Mouse (Mus musculus) mammary gland, adult 2 months (tissue): ENCODE measurements around the gene Ints12. TPM values are rescaled to one million over a fixed set of nuclear protein-coding genes. Genes with fewer than 3 reads are reported as not detected.

Experiments used
- polyA plus RNA-seq: library from polyadenylated mRNA; depleted of rRNA; stranded (reverse); fragments of >200 nt; gene quantifications from 2 replicates; pipeline ENCODE4 v1.2.3, GENCODE M21; 2012; ENCODE audit warnings: low replicate concordance; rRNA removed

Gene Ints12
- polyA plus RNA-seq, result 3.2 and 9.2 TPM in 2 replicates

GRCm38 (mm10) chr3:133091664-133092273 is at the start of gene Ints12, which contains the start of gene Gstcd:
Ints12 (plus strand) TSS chr3:133091840.
Gstcd (minus strand) TSS chr3:133092033.

Other genes with a start within 250 kb of the Ints12 start
- 2.4 and 8.1 TPM in 2 replicates for gene Npnt, start 141.5 kb upstream of the Ints12 start, polyA plus RNA-seq
- gene Gstcd, start 193 bp downstream of the Ints12 start, polyA plus RNA-seq, result 2.0 and 2.7 TPM in 2 replicates
- gene Arhgef38, start 143.1 kb downstream of the Ints12 start, polyA plus RNA-seq, result 0.12 and 0.47 TPM in 2 replicates
- 37.6 and 54.1 TPM in 2 replicates for gene Ppa2, start 218.3 kb downstream of the Ints12 start, polyA plus RNA-seq